Mouse (Mus musculus): ENCODE data around the gene Trim25.
A peak's percentile ranks its signal among the peaks of the same experiment; 100 is the strongest.
"Not testable (repeated sequence)": the region's sequence is repeated elsewhere in the genome, so short reads cannot be mapped to it uniquely, and the experiment has no call there.

Gene Trim25

GRCm38 (mm10) chr11:89025603-89026002 is 26.4 kb downstream of the Trim25 start:
- DNase-seq = no peak

DNA sequence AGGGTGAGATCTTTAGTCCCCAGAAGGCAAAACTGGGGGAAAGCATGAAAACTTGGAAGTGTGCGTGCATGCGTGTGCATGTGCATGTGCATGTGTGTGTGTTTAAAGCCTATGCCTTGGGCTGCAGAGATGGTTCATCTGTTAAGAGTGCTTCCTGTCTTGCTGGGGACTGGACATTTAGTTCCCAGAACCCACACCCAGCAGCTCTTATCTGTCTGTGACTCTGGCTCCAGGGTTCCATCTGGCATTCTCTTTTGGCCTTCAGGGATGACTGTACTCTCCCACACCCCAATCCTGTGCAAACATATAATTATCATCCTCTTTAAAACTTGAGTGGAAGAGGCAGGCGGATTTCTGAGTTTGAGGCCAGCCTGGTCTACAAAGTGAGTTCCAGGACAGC is 26.9 kb downstream of the Trim25 start:
- DNase-seq = no peak

GRCm38 (mm10) chr11:89027955-89028361 is 28.8 kb downstream of the Trim25 start:
- no peak for DNase-seq

- DNase-seq = no peak
These were observed 29.8 kb downstream of the Trim25 start for GRCm38 (mm10) chr11:89028871-89029405.

- no peak for DNase-seq
These were observed 31.4 kb downstream of the Trim25 start for GRCm38 (mm10) chr11:89030552-89030951.

- no peak for DNase-seq
These were observed 32.0 kb downstream of the Trim25 start for GRCm38 (mm10) chr11:89031189-89031588.

DNA sequence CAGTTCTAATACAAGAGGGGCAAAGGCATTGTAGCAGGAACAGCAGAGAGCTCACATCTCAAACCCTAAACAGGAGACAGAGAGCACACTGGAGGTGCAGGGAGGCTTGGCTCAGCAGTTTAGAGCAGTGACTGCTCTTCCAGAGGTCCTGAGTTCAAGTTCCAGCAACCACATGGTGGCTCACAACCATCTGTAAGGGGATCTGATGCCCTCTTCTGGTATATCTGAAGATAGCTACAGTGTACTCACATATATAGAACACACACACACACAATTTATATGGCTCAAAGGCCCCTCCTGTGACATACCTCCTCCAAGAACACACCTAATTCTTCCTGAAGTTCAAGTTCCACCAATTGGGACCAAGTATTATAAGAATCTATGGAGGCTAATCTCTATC is 35.4 kb downstream of the Trim25 start:
- DNase-seq = no peak

GRCm38 (mm10) chr11:89035552-89035951 is 36.4 kb downstream of the Trim25 start:
- DNase-seq = no peak

DNA sequence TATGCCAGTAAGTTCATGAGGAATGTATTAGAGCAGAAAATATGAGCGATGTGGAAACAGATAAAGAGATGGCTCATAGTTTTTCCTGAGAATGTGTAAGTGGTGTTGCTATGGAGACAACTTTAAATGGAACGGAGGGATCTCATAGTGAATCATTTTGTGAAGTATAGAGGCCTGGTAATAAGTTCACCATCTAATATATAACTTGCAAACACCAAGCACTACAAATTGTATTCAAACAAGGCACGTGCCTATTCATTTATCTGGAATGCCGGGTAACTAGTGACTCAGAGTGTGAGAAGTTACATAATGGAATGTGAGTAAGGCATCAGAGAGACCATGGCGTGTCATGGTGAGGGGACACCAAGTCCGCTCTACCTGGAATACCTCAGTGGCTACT is 39.3 kb downstream of the Trim25 start:
- DNase-seq = no peak

GRCm38 (mm10) chr11:89039325-89039724 is 40.1 kb downstream of the Trim25 start:
- DNase-seq = peak; percentile 62 to 71

DNA sequence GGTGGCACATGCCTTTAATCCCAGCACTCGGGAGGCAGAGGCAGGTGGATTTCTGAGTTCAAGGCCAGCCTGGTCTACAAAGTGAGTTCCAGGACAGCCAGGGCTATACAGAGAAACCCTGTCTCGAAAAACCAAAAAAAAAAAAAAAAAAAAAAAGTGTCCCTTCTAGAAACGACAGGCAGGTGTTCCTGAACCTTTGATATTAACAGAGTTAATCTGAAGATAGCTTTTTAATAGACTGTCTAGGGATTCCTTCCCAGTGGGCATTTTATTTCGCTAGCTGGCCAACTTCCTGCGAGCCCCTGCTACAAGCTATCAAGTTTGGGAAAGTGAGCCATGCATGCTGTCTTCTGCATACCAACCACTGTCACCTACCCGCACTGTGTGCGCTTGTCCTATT is 41.9 kb downstream of the Trim25 start:
- not testable (repeated sequence) for DNase-seq

GRCm38 (mm10) chr11:89043046-89043445 is 43.9 kb downstream of the Trim25 start:
- peak in 1 of 2 experiments; percentile 31 for DNase-seq

DNA sequence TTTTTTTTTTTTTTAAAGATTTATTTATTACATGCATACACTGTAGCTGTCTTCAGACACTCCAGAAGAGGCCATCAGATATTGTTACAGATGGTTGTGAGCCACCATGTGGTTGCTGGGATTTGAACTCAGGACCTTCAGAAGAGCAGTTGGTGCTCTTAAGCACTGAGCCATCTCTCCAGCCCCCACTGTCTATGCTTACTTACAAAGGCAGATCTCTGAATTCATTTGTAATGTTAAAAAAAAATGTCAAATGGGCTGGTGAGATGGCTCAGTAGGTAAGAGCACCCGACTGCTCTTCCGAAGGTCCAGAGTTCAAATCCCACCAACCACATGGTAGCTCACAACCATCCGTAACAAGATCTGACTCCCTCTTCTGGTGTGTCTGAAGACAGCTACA is 46.3 kb downstream of the Trim25 start:
- DNase-seq = not testable (repeated sequence)

GRCm38 (mm10) chr11:89046021-89046420 is 46.8 kb downstream of the Trim25 start:
- no peak for DNase-seq

DNA sequence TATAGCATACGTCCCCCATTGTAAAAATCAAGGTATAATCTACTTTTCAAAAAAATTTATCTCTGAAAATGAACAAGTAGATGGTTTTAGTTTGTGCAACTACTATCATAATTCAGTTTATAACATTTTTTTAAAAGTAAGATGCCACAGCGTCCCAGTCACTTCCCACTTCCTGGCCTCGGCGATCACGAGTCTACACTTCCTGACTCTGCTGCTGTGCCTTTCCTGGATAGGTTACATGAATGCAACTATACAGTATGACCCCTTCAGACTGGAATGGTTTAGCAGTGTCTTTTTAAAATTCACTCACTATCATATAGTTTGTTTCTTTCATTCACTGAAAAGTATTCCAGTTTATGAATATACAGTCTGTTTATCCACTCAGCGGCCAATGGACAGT is 52.6 kb downstream of the Trim25 start:
- DNase-seq = no peak

GRCm38 (mm10) chr11:89055931-89056690 is 56.9 kb downstream of the Trim25 start:
- DNase-seq = no peak

DNA sequence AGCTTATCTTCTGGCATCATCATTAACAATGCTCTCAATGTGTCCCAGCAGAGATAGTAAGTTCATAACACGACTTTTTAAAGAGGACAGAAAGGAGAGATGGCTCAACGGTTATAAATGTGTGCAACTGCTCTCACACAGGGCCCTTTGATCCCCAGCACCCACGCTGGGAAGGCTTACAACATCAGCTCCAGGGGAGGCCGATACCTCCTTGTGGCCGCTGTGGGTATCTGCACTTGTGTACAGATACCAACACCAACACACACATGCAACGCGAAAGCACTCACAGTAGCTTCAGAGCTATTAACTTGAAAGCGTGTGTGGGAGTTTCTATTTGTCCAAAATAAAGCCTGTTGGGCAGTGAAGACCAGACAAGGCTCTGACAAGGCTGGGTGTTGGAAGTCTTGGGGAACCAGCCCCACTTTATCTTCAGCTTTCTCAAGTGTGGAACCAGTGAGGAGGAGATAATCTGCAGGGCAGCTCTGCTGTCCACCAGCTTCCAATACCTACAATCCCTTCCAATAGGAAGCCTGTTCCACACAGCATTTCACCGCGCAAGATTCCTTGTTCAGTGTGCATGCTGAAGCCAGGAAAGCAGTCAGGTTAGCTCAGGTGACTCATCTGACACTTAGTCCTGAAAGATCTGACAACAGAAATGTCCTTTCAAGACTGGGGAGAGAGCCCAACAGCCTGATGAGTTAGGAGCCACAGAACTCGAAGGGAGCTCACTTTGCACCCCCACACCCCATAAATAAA is 59.5 kb downstream of the Trim25 start:
- DNase-seq = peak; percentile 26 to 30

DNA sequence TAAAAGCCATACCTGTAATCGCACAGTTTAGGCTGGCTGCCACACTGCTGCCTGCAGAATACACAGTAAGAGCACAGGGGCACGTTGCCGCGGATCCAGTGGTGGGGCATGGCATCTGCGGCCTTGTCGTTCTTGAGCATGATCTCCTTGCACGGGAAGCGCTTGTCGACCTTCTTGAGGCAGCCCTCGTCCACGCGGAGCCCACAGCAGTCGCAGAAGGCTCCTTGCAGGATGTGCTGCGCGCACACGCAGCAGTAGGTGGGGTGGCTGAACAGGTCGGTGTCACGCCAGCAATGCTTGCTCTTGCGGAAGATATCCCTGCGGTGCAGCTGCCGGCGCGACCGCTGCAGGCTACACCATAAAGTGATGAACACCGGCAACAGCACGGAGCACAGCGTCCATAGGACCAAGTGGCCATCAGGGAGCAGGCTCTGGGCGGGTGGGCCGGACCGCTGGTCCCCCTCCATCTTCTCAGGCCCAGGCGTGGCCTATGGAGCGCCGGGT is 60.8 kb downstream of the Trim25 start:
- DNase-seq = peak in 1 of 2 experiments; percentile 68

DNA sequence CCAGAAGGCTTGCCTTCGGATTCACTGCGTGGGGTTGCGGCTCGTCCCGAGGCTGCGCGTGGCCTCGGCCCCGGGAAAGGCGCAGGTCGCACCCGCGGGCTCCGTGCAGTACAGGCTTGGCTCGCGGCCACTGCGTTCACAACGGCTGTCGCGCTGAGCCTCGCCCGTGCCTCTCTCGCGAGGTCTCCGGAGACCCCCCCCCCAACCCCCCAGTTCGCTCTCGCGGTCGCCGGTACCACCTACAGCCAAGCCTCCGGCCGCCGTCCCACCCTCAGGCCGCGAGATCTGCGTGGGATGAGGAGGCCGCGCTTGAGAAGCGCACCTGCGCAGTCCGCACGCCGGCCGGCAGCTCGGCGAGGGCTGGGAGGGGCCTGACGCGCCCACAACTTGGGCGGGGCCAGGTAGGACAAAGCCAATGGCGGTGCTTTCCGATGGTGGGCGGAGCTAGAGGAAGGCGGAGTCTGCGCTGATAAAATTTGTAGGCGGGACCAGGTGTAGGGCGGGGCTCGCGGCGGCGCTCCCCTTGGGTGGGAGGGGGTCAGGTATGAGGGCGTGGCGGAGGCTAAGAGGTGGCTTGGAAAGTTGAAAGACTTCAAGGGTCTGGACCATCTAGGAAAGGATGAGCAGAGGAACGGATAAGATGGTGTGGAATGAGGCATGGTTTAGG is 61.4 kb downstream of the Trim25 start:
- peak; percentile 97 for DNase-seq

GRCm38 (mm10) chr11:89061362-89061761 is 62.2 kb downstream of the Trim25 start:
- no peak for DNase-seq

GRCm38 (mm10) chr11:89064312-89064711 is 65.1 kb downstream of the Trim25 start:
- no peak for DNase-seq

DNA sequence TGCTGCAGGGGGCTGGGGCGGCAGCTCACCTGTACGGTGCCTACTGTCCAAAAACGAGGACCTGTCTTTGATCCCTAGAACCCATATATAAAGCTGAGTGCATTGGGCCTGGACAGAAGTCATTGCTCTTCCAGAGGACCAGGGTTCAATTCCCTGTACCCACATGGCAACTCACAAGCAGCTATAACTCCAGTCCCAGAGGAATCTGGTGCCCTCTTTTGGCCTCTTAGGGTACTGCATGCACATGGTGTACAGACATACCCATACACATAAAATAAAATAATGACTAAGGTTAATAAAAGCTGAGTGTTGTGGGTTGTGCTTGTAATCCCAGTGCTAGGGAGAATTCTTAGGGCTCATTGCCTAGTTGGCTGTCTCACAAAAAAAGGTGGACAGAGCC is 66.1 kb downstream of the Trim25 start:
- DNase-seq = peak; percentile 31 to 43

GRCm38 (mm10) chr11:89066126-89066525 is 67.0 kb downstream of the Trim25 start:
- no peak for DNase-seq

Measured in cerebellum, postnatal 10 days (tissue).